Mouse (Mus musculus) E14TG2a.4 (cell line): ENCODE data around the gene Gm44805.
A peak's percentile ranks its signal among the peaks of the same experiment; 100 is the strongest.

Experiments
- CTCF ChIP-seq: conservative IDR thresholded peaks from 2 replicates; pipeline ENCODE4 v1.5.1; 2014; ENCODE audit warnings: low read length
- NANOG ChIP-seq: IDR thresholded peaks from 2 replicates; pipeline ENCODE4 v1.6.1; 2014; ENCODE audit warnings: borderline replicate concordance, low read length, mixed read lengths

DNA sequence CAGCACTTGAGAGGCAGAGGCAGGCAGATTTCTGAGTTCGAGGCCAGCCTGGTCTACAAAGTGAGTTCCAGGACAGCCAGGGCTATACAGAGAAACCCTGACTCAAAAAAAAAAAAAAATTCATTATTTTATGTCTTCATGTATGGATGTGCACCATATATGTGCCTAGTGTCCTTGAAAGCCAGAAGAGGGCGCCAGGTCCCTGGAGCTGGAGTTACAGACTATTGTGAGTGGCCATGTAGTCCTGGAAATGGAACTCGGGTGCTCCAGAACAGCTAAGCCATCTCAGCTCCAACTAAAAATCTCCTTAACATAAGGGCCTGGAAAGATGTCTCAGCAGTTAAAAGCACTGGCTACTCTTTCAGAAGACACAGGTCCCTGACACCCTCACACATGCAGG, 14.5 kb downstream of the Gm44805 start:
- TF ChIP-seq CTCF: peak; percentile 27; the same call in 1 of the 2 replicates
- TF ChIP-seq NANOG: no peak
